Mouse (Mus musculus) G1E (cell line): ENCODE data around the gene Gm28363. TPM values are rescaled to one million over a fixed set of nuclear protein-coding genes. Genes with fewer than 3 reads are reported as not detected.
"Not testable (repeated sequence)": the region's sequence is repeated elsewhere in the genome, so short reads cannot be mapped to it uniquely, and the experiment has no call there.

Experiments
- ATAC-seq: 2 replicates; pipeline ENCODE4 v1.8.0; 2016; ENCODE audit warnings: mild to moderate bottlenecking; ENCODE audit not compliant: insufficient number of reproducible peaks, poor library complexity, low FRiP score, severe bottlenecking; ENCODE audit errors: extremely low read depth
- DNase-seq: peaks from one replicate; pipeline ENCODE4 v3.0.0; 2012; ENCODE audit warnings: low spot score
- H3K27me3 ChIP-seq: 2 replicates; pipeline ENCODE4 v1.6.1; 2012; ENCODE audit warnings: mild to moderate bottlenecking, low read length, inconsistent platforms; ENCODE audit not compliant: insufficient read depth
- H3K36me3 ChIP-seq: replicated peaks from 2 replicates; pipeline ENCODE3; 2012; ENCODE audit warnings: mild to moderate bottlenecking, inconsistent platforms
- H3K4me1 ChIP-seq: 2 replicates; pipeline ENCODE4 v1.6.1; 2012; ENCODE audit warnings: low read depth, low read length, inconsistent platforms, mixed read lengths; ENCODE audit not compliant: insufficient read depth
- H3K4me3 ChIP-seq: 2 replicates; pipeline ENCODE4 v1.5.1; 2012; ENCODE audit warnings: low read depth, mild to moderate bottlenecking, inconsistent platforms, low read length, moderate library complexity, mixed read lengths
- H3K9me3 ChIP-seq: replicated peaks from 2 replicates; pipeline ENCODE4 v1.6.1; 2012; ENCODE audit warnings: inconsistent platforms
- polyA plus RNA-seq: library from polyadenylated mRNA; stranded (reverse); fragments of >175 nt; gene quantifications from 2 replicates; pipeline ENCODE4 v1.2.3, GENCODE M21; 2012
- total RNA-seq, 2 experiments: library from RNA; stranded (forward) in 1 of 2; stranded (reverse) in 1 of 2; fragments of 200-1000 nt in 1 of 2; fragments of >200 nt in 1 of 2; fragmentation: Nextera tagmentation in 1 of 2; gene quantifications; 2 replicates each; pipeline ENCODE4 v1.2.3; 2014 to 2017

The Gm28363 gene
- total RNA-seq (2014; fragmentation: Nextera tagmentation): not detected in 2 replicates
- total RNA-seq (2017): not detected in 2 replicates
- not detected in 2 replicates for polyA plus RNA-seq

GRCm38 (mm10) chr1:117696831-117697230 is at the start of gene Gm28363:
Gm28363 (plus strand) TSS chr1:117697131.
- not testable (repeated sequence) for ATAC-seq, H3K9me3 ChIP-seq, H3K4me3 ChIP-seq, DNase-seq, H3K4me1 ChIP-seq, H3K27me3 ChIP-seq, H3K36me3 ChIP-seq

GRCm38 (mm10) chr1:117650236-117650635 is 46.7 kb upstream of the Gm28363 start:
- ATAC-seq, H3K9me3 ChIP-seq, H3K27me3 ChIP-seq, H3K4me1 ChIP-seq, DNase-seq, H3K4me3 ChIP-seq, H3K36me3 ChIP-seq: not testable (repeated sequence)

Other genes with a start within 250 kb of the Gm28363 start
- gene B020011L13Rik, start 84.0 kb downstream of the Gm28363 start, total RNA-seq (2014; fragmentation: Nextera tagmentation): not detected in 2 replicates
- gene B020011L13Rik, start 84.0 kb downstream of the Gm28363 start, total RNA-seq (2017): 0.05 and 0.06 TPM in 2 replicates
- not detected in 2 replicates for gene B020011L13Rik, start 84.0 kb downstream of the Gm28363 start, polyA plus RNA-seq
- not detected in 2 replicates for gene Gm28360, start 132.9 kb downstream of the Gm28363 start, total RNA-seq (2014; fragmentation: Nextera tagmentation)
- gene Gm28360, start 132.9 kb downstream of the Gm28363 start, total RNA-seq (2017): not detected in 2 replicates
- not detected in 2 replicates for gene Gm28360, start 132.9 kb downstream of the Gm28363 start, polyA plus RNA-seq
- not detected in 2 replicates for gene Gm28168, start 230.9 kb downstream of the Gm28363 start, total RNA-seq (2014; fragmentation: Nextera tagmentation)
- 0.12 TPM in 1 of 2 replicates, not detected in the other for gene Gm28168, start 230.9 kb downstream of the Gm28363 start, total RNA-seq (2017)
- gene Gm28168, start 230.9 kb downstream of the Gm28363 start, polyA plus RNA-seq: not detected in 2 replicates